Mouse (Mus musculus): ENCODE data around the gene Gm19965. TPM values are rescaled to one million over a fixed set of nuclear protein-coding genes. Genes with fewer than 3 reads are reported as not detected.

Gm19965 gene
- total RNA-seq (2021): not detected
- long read RNA-seq, experiment 1: 0 reads
- long read RNA-seq, experiment 2: 0 reads

- intact Hi-C loops (cut with DNase I): no loop called here
- DNase-seq: no peak
Observed at GRCm38 (mm10) chr1:116802683-116803082, at the start of gene Gm19965. Gene Gm19965 (plus strand): TSS chr1:116802983.

GRCm38 (mm10) chr1:116782471-116782989 lies 20.3 kb upstream of the Gm19965 start:
- intact Hi-C loops (cut with DNase I): no loop called here
- no peak for DNase-seq
